Mouse (Mus musculus): ENCODE measurements at regions not wholly inside any gene's neighbourhood (a gene's known extent, or its start where the extent isn't known, plus 50 kb on each side); places are given as distances from the start of the nearest gene placed in this dataset.
A peak's percentile ranks its signal among the peaks of the same experiment; 100 is the strongest.

- no peak overlapping the region for H3K27ac ChIP-seq (ENCODE audit: insufficient read depth, low read length)
- TF ChIP-seq POLR2A (IDR thresholded peaks at IDR 0.05; ENCODE audit: low read depth, low read length): no peak
- no peak for TF ChIP-seq CTCF (IDR thresholded peaks at IDR 0.05; ENCODE audit: borderline replicate concordance, insufficient read depth, low read length)
- no peak overlapping the region for H3K4me3 ChIP-seq (ENCODE audit: insufficient read depth, low read length)
- no peaks in the 10 kb centered on the region for H3K4me1 ChIP-seq (ENCODE audit: control insufficient read depth, insufficient read depth, low read length)
Observed at GRCm38 (mm10) chr7:58310096-58310495, 345.9 kb upstream of the Atp10a start.

- Histone ChIP-seq H3K4me3 (ENCODE audit: insufficient read depth, low read length) (no peak overlapping the region), H3K4me1 (ENCODE audit: control insufficient read depth, insufficient read depth, low read length) (no peaks in the 10 kb centered on the region), H3K27ac (ENCODE audit: insufficient read depth, low read length) (no peak overlapping the region)
- TF ChIP-seq POLR2A (IDR thresholded peaks at IDR 0.05; ENCODE audit: low read depth, low read length) (no peak), CTCF (IDR thresholded peaks at IDR 0.05; ENCODE audit: borderline replicate concordance, insufficient read depth, low read length) (no peak)
Observed at GRCm38 (mm10) chr7:58322381-58322780, 333.6 kb upstream of the Atp10a start.

- no peaks in the 10 kb centered on the region for H3K4me1 ChIP-seq (ENCODE audit: control insufficient read depth, insufficient read depth, low read length)
- no peak overlapping the region for H3K27ac ChIP-seq (ENCODE audit: insufficient read depth, low read length)
- TF ChIP-seq POLR2A (IDR thresholded peaks at IDR 0.05; ENCODE audit: low read depth, low read length) (no peak), CTCF (IDR thresholded peaks at IDR 0.05; ENCODE audit: borderline replicate concordance, insufficient read depth, low read length) (no peak)
- H3K4me3 ChIP-seq (ENCODE audit: insufficient read depth, low read length): no peak overlapping the region
Observed at GRCm38 (mm10) chr7:58367384-58367783, 288.6 kb upstream of the Atp10a start.

GRCm38 (mm10) chr7:58383401-58383800 is 272.6 kb upstream of the Atp10a start:
- no peak overlapping the region for H3K27ac ChIP-seq (ENCODE audit: insufficient read depth, low read length)
- H3K4me3 ChIP-seq (ENCODE audit: insufficient read depth, low read length): no peak overlapping the region
- TF ChIP-seq POLR2A (IDR thresholded peaks at IDR 0.05; ENCODE audit: low read depth, low read length) (no peak), CTCF (IDR thresholded peaks at IDR 0.05; ENCODE audit: borderline replicate concordance, insufficient read depth, low read length) (no peak)
- H3K4me1 ChIP-seq (ENCODE audit: control insufficient read depth, insufficient read depth, low read length): no peaks in the 10 kb centered on the region

GRCm38 (mm10) chr7:58388326-58388725 is 267.6 kb upstream of the Atp10a start:
- no peaks in the 10 kb centered on the region for H3K4me1 ChIP-seq (ENCODE audit: control insufficient read depth, insufficient read depth, low read length)
- H3K4me3 ChIP-seq (ENCODE audit: insufficient read depth, low read length): no peak overlapping the region
- no peak overlapping the region for H3K27ac ChIP-seq (ENCODE audit: insufficient read depth, low read length)
- TF ChIP-seq CTCF (IDR thresholded peaks at IDR 0.05; ENCODE audit: borderline replicate concordance, insufficient read depth, low read length) (no peak), POLR2A (IDR thresholded peaks at IDR 0.05; ENCODE audit: low read depth, low read length) (no peak)

- no peak overlapping the region for H3K4me3 ChIP-seq (ENCODE audit: insufficient read depth, low read length)
- TF ChIP-seq POLR2A (IDR thresholded peaks at IDR 0.05; ENCODE audit: low read depth, low read length) (no peak), CTCF (IDR thresholded peaks at IDR 0.05; ENCODE audit: borderline replicate concordance, insufficient read depth, low read length) (no peak)
- no peaks in the 10 kb centered on the region for H3K4me1 ChIP-seq (ENCODE audit: control insufficient read depth, insufficient read depth, low read length)
- no peak overlapping the region for H3K27ac ChIP-seq (ENCODE audit: insufficient read depth, low read length)
Observed at GRCm38 (mm10) chr7:58392391-58393115, 263.4 kb upstream of the Atp10a start.

- no peak for TF ChIP-seq POLR2A (IDR thresholded peaks at IDR 0.05; ENCODE audit: low read depth, low read length)
- no peak for TF ChIP-seq CTCF (IDR thresholded peaks at IDR 0.05; ENCODE audit: borderline replicate concordance, insufficient read depth, low read length)
- Histone ChIP-seq H3K4me1 (ENCODE audit: control insufficient read depth, insufficient read depth, low read length) (no peaks in the 10 kb centered on the region), H3K27ac (ENCODE audit: insufficient read depth, low read length) (peak overlapping the region; percentile 86; the same call in 1 of the 2 replicates), H3K4me3 (ENCODE audit: insufficient read depth, low read length) (peak overlapping the region; percentile 70)
Observed at GRCm38 (mm10) chr7:58397992-58398391, 258.0 kb upstream of the Atp10a start.

- Histone ChIP-seq H3K4me1 (ENCODE audit: control insufficient read depth, insufficient read depth, low read length) (no peaks in the 10 kb centered on the region), H3K27ac (ENCODE audit: insufficient read depth, low read length) (peak overlapping the region; percentile 86), H3K4me3 (ENCODE audit: insufficient read depth, low read length) (peak overlapping the region; percentile 70)
- TF ChIP-seq POLR2A (IDR thresholded peaks at IDR 0.05; ENCODE audit: low read depth, low read length): no peak
- no peak for TF ChIP-seq CTCF (IDR thresholded peaks at IDR 0.05; ENCODE audit: borderline replicate concordance, insufficient read depth, low read length)
Observed at GRCm38 (mm10) chr7:58398558-58399144, 257.3 kb upstream of the Atp10a start.

- TF ChIP-seq CTCF (IDR thresholded peaks at IDR 0.05; ENCODE audit: borderline replicate concordance, insufficient read depth, low read length) (no peak), POLR2A (IDR thresholded peaks at IDR 0.05; ENCODE audit: low read depth, low read length) (peak; percentile 86)
- Histone ChIP-seq H3K4me3 (ENCODE audit: insufficient read depth, low read length) (peak overlapping the region; percentile 70), H3K4me1 (ENCODE audit: control insufficient read depth, insufficient read depth, low read length) (no peaks in the 10 kb centered on the region)
Observed at GRCm38 (mm10) chr7:58399145-58399604, 256.8 kb upstream of the Atp10a start.

GRCm38 (mm10) chr7:58399651-58400050 is 256.3 kb upstream of the Atp10a start:
- H3K4me3 ChIP-seq (ENCODE audit: insufficient read depth, low read length): peak overlapping the region; percentile 48
- no peak for TF ChIP-seq CTCF (IDR thresholded peaks at IDR 0.05; ENCODE audit: borderline replicate concordance, insufficient read depth, low read length)
- TF ChIP-seq POLR2A (IDR thresholded peaks at IDR 0.05; ENCODE audit: low read depth, low read length): no peak
- no peak overlapping the region for H3K27ac ChIP-seq (ENCODE audit: insufficient read depth, low read length)
- no peaks in the 10 kb centered on the region for H3K4me1 ChIP-seq (ENCODE audit: control insufficient read depth, insufficient read depth, low read length)

More at GRCm38 (mm10) chr7:58399145-58399604, 256.8 kb upstream of the Atp10a start:
- peak overlapping the region; percentile 86; the same call in 1 of the 2 replicates for H3K27ac ChIP-seq (ENCODE audit: insufficient read depth, low read length)
